Mouse (Mus musculus): ENCODE data around the gene Qrfp.

Gene Qrfp

GRCm38 (mm10) chr2:31814699-31815098 lies 4.3 kb upstream of the Qrfp start:
- DNase-seq (ENCODE audit: low spot score), result peak; percentile 73

DNA sequence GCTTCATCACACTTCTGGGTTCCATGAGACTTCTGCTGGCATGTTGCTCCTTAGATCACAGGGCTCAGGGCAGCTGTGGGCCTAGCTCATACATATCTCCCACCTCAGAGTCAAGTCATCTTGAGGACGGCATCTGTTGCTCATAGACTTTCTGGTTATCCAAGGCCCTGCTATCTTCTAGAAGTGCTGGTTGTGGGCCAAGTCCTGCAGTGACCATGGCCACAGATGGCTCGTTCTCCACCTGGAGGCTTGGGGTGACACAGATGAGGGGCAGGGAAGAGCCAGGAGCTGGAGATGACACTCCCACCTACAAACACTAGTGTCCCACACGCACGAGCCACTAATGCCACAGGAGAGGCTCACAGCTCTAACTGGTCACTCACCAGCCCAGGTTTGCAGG lies 3.3 kb upstream of the Qrfp start:
- DNase-seq (ENCODE audit: low spot score), result no peak

GRCm38 (mm10) chr2:31811086-31811958 lies 942 bp upstream of the Qrfp start:
- peak; percentile 48 for DNase-seq (ENCODE audit: low spot score)

DNA sequence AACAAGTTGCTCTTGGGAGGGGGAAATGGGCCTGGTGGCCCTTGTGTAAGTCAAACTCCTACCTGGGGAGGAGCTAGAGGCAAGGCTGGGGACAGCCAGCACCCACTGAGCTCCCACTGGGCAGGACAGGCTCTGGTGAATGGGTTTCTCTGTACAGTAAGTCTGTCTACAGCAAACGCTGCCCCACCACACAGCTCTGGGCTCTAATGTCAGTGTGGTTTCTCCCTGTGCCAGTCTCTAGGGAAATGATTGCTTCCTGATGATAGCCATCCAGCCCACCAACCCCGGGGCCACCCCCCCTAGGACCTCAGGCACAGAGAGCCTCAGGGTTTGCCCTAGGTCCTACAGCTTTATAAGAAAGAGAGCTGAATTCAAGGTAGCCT lies 1.0 kb downstream of the Qrfp start:
- no peak for DNase-seq (ENCODE audit: low spot score)

GRCm38 (mm10) chr2:31808410-31809357 lies 1.7 kb downstream of the Qrfp start:
- DNase-seq (ENCODE audit: low spot score), result no peak

GRCm38 (mm10) chr2:31806639-31807382 lies 3.6 kb downstream of the Qrfp start:
- DNase-seq (ENCODE audit: low spot score), result no peak

DNA sequence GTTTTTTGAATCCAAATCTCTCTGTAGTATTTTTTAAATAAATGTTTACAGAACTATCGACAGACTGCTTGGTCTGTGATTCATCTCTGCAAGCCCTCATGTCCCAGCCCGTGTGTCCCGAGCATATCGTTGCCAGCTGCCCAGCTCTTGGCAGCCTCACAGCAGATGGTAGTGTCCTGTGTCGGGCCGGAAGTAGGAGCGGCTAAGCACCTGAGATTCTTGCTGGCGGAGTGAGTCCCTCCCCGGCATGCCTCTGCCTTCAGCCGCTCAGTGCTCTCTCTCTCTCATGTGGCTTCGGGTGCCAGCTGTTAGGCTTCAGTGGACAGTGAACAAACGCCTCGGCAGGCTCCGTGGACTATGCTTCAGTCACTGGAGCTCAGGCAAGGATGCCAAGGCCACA lies 6.9 kb downstream of the Qrfp start:
- no peak for DNase-seq (ENCODE audit: low spot score)

GRCm38 (mm10) chr2:31802811-31803210 lies 7.6 kb downstream of the Qrfp start:
- DNase-seq (ENCODE audit: low spot score), result no peak

GRCm38 (mm10) chr2:31801416-31801815 lies 9.0 kb downstream of the Qrfp start:
- DNase-seq (ENCODE audit: low spot score), result no peak

- no peak for DNase-seq (ENCODE audit: low spot score)
Observed at GRCm38 (mm10) chr2:31796943-31797342, 13.4 kb downstream of the Qrfp start.

- DNase-seq (ENCODE audit: low spot score), result no peak
Observed at GRCm38 (mm10) chr2:31792611-31793010, 17.8 kb downstream of the Qrfp start.

GRCm38 (mm10) chr2:31791260-31791659 lies 19.1 kb downstream of the Qrfp start:
- no peak for DNase-seq (ENCODE audit: low spot score)

- DNase-seq (ENCODE audit: low spot score), result no peak
Observed at GRCm38 (mm10) chr2:31790728-31791251, 19.6 kb downstream of the Qrfp start.

DNA sequence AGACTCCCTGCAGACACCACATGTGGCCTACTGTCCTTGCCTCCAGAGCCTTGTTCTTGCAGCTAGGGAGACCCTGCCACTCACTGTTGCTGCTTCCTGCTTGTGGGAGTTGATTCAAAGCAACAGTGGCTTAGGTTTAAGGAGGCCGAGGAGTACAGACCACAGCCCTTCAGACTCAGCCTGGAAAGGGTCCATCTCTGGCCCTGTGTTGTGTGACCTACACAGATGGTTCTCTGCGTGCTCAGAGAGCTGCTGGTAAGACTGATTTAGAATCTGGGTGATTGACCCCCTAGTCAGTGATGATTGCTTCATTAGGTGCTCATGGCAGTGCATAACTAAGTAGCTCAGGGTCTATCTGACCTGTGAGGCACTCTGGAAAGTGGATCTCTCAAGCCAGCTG lies 21.2 kb downstream of the Qrfp start:
- DNase-seq (ENCODE audit: low spot score), result no peak

- DNase-seq (ENCODE audit: low spot score), result no peak
Observed at GRCm38 (mm10) chr2:31788227-31788626, 22.2 kb downstream of the Qrfp start.

GRCm38 (mm10) chr2:31787029-31787428 lies 23.4 kb downstream of the Qrfp start:
- DNase-seq (ENCODE audit: low spot score), result peak; percentile 72

GRCm38 (mm10) chr2:31785074-31785473 lies 25.3 kb downstream of the Qrfp start:
- peak; percentile 74 for DNase-seq (ENCODE audit: low spot score)

DNA sequence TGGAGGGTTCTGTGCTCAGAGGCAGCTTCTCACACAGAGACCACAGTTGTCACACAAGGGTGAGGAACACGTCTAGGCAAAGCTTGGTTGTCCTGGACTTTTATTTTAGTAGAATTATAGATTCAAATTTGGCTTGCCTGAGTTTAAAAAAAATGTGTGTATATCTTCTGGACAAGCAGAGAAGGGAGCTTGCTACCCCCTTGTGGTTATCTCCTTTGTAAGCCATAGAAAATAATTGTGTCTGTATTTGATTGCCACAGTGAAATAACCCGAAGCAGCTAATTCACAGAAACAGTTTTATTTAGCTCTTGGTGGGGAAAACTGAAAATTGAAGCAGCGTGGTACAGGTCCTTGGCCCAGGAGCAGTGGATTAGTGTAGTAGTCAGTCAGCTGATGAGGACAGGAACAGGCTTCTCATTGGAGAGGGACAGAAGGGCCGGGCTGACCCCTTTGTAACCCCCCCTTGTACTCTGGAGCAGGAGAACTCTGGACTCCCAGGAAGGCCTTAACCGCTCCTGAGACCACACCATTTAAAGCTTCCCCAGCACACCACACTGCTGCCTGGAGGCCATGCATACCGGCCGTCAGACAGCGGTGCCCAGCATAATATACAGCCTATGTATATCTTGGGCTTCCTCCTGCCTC lies 27.3 kb downstream of the Qrfp start:
- DNase-seq (ENCODE audit: low spot score), result no peak

DNA sequence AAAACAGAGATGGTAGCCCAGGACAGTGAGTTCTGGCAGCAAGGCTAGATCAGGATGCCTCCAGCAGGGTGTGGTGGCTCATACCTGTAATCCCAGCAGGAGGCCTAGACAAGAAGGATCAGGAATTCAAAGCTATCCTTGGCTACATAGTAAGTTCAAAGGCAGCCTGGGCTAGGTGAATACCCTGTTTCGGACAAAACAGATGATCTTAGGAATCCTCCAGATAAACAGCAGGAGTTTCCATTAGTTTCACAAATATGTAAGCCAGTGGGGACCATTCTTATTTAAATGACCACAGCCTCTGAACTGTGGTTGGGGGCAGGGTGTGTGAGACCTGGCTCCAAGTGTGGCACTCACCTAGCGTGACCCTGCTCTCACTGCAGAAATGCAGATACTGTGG lies 31.1 kb downstream of the Qrfp start:
- DNase-seq (ENCODE audit: low spot score), result no peak

GRCm38 (mm10) chr2:31776479-31776878 lies 33.9 kb downstream of the Qrfp start:
- DNase-seq (ENCODE audit: low spot score), result no peak

GRCm38 (mm10) chr2:31770781-31771441 lies 39.5 kb downstream of the Qrfp start:
- peak; percentile 61 for DNase-seq (ENCODE audit: low spot score)
